Mouse (Mus musculus) erythroblast, embryonic 14.5 days (primary cell): ENCODE data around the gene Arpc1b. TPM values are rescaled to one million over a fixed set of nuclear protein-coding genes. Genes with fewer than 3 reads are reported as not detected.

Source experiments
- H3K27me3 ChIP-seq: 2 replicates; pipeline ENCODE4 v1.6.1; 2012; ENCODE audit warnings: inconsistent platforms; ENCODE audit not compliant: control insufficient read depth
- H3K36me3 ChIP-seq: 2 replicates; pipeline ENCODE4 v1.6.1; 2012; ENCODE audit warnings: mild to moderate bottlenecking, inconsistent platforms; ENCODE audit not compliant: control insufficient read depth
- H3K4me1 ChIP-seq: 2 replicates; pipeline ENCODE4 v1.6.1; 2012; ENCODE audit warnings: inconsistent platforms; ENCODE audit not compliant: control insufficient read depth
- H3K4me3 ChIP-seq: replicated peaks from 2 replicates; pipeline ENCODE3; 2012; ENCODE audit warnings: moderate library complexity, mild to moderate bottlenecking, inconsistent platforms
- H3K9me3 ChIP-seq: 2 replicates; pipeline ENCODE4 v1.6.1; 2012; ENCODE audit warnings: low read length, inconsistent platforms, mixed read lengths; ENCODE audit not compliant: control insufficient read depth
- GATA1 ChIP-seq: IDR thresholded peaks from 2 replicates; pipeline ENCODE4 v1.6.1; 2012; ENCODE audit warnings: low read length, inconsistent platforms, mixed read lengths
- TAL1 ChIP-seq: IDR thresholded peaks from 3 replicates; pipeline ENCODE4 v1.6.1; 2012; ENCODE audit warnings: low read length, inconsistent platforms, mixed read lengths
- polyA plus RNA-seq: library from polyadenylated mRNA; stranded (reverse); fragments of >175 nt; gene quantifications from 2 replicates; pipeline ENCODE4 v1.2.3, GENCODE M21; 2012

Gene Arpc1b
- polyA plus RNA-seq, 1 experiment, result 5.7 TPM

- no peaks in the 10 kb centered on the region for H3K27me3 ChIP-seq
- H3K36me3 ChIP-seq, result peaks cover 61% of the 10 kb centered on the region
- peak overlapping the region; percentile 87 for H3K4me3 ChIP-seq
- TF ChIP-seq GATA1 (no peak), TAL1 (no peak)
- no peaks in the 10 kb centered on the region for H3K9me3 ChIP-seq
- H3K4me1 ChIP-seq, result peaks cover 48% of the 10 kb centered on the region
These were observed 53.3 kb downstream of the Arpc1b start for GRCm38 (mm10) chr5:145167306-145167661.

- TF ChIP-seq GATA1 (no peak), TAL1 (no peak)
- Histone ChIP-seq H3K9me3 (no peaks in the 10 kb centered on the region), H3K4me3 (no peak overlapping the region), H3K4me1 (peaks cover 6% of the 10 kb centered on the region), H3K36me3 (peaks cover 100% of the 10 kb centered on the region), H3K27me3 (no peaks in the 10 kb centered on the region)
These were observed 64.5 kb downstream of the Arpc1b start for GRCm38 (mm10) chr5:145178461-145178980.

Other genes with a start within 250 kb of the Arpc1b start
- 0.01 TPM in 2 replicates for gene Smurf1, start 148.4 kb upstream of the Arpc1b start, polyA plus RNA-seq
- gene Gm4871, start 81.5 kb upstream of the Arpc1b start, polyA plus RNA-seq, result not detected in 2 replicates
- not detected in 2 replicates for gene 1700018F24Rik, start 71.2 kb upstream of the Arpc1b start, polyA plus RNA-seq
- 2.7 and 3.0 TPM in 2 replicates for gene Arpc1a, start 30.4 kb upstream of the Arpc1b start, polyA plus RNA-seq
- gene Kpna7, start 30.2 kb upstream of the Arpc1b start, polyA plus RNA-seq, result not detected in 2 replicates
- gene Pdap1, start 26.0 kb downstream of the Arpc1b start, polyA plus RNA-seq, result 23.4 and 39.5 TPM in 2 replicates
- 2.2 and 3.0 TPM in 2 replicates for gene Bud31, start 26.1 kb downstream of the Arpc1b start, polyA plus RNA-seq
- gene Ptcd1, start 52.9 kb downstream of the Arpc1b start, polyA plus RNA-seq, result 1.1 and 1.3 TPM in 2 replicates
- 7.8 and 8.9 TPM in 2 replicates for gene Cpsf4, start 53.0 kb downstream of the Arpc1b start, polyA plus RNA-seq
- gene Atp5j2, start 77.8 kb downstream of the Arpc1b start, polyA plus RNA-seq, result 8.3 and 21.1 TPM in 2 replicates
- 1.3 and 2.0 TPM in 2 replicates for gene Zkscan14, start 87.7 kb downstream of the Arpc1b start, polyA plus RNA-seq
- 0.13 and 0.15 TPM in 2 replicates for gene Zkscan5, start 90.3 kb downstream of the Arpc1b start, polyA plus RNA-seq
- 0.87 and 1.1 TPM in 2 replicates for gene Zfp655, start 117.5 kb downstream of the Arpc1b start, polyA plus RNA-seq
- 1.3 and 1.7 TPM in 2 replicates for gene Zscan25, start 166.3 kb downstream of the Arpc1b start, polyA plus RNA-seq
- not detected in 2 replicates for gene Cyp3a57, start 231.1 kb downstream of the Arpc1b start, polyA plus RNA-seq